Mouse (Mus musculus) embryonic facial prominence, embryonic 14.5 days (tissue): ENCODE data around the gene Nfya. TPM values are rescaled to one million over a fixed set of nuclear protein-coding genes. Genes with fewer than 3 reads are reported as not detected.

Source experiments
- ATAC-seq: fragments of 200-750 bp; cut with Nextera tagmentation; 2 replicates; pipeline ENCODE4 v1.8.0; 2017; ENCODE audit warnings: low read depth, moderate number of reproducible peaks, moderate TSS enrichment
- DNase-seq: peaks from one replicate; pipeline ENCODE4 v3.0.0-alpha.2; 2015; ENCODE audit warnings: low spot score
- H3K27ac ChIP-seq: fragments of 300-500 bp; sonication (generic); replicated peaks from 2 replicates; pipeline ENCODE4 v1.5.1; 2014; ENCODE audit warnings: low read depth, mild to moderate bottlenecking, low read length, moderate library complexity
- H3K27me3 ChIP-seq: fragments of 300-500 bp; sonication (generic); replicated peaks from 2 replicates; pipeline ENCODE4 v1.6.1; 2014; ENCODE audit warnings: low read length; ENCODE audit not compliant: control insufficient read depth, insufficient read depth
- H3K36me3 ChIP-seq: fragments of 300-500 bp; sonication (generic); 2 replicates; pipeline ENCODE4 v1.6.1; 2014; ENCODE audit warnings: low read length, mixed read lengths; ENCODE audit not compliant: control insufficient read depth, insufficient read depth
- H3K4me1 ChIP-seq: fragments of 300-500 bp; sonication (generic); 2 replicates; pipeline ENCODE4 v1.6.1; 2014; ENCODE audit warnings: antibody characterized with exemption, low read length; ENCODE audit not compliant: control insufficient read depth, insufficient read depth
- H3K4me2 ChIP-seq: fragments of 300-500 bp; sonication (generic); 2 replicates; pipeline ENCODE4 v1.6.1; 2014; ENCODE audit warnings: low read depth, mild to moderate bottlenecking, low read length, moderate library complexity, mixed read lengths
- H3K4me3 ChIP-seq: fragments of 300-500 bp; sonication (generic); 2 replicates; pipeline ENCODE4 v1.5.1; 2014; ENCODE audit warnings: low read depth, mild to moderate bottlenecking, low read length
- H3K9ac ChIP-seq: fragments of 300-500 bp; sonication (generic); 2 replicates; pipeline ENCODE4 v1.6.1; 2014; ENCODE audit warnings: low read depth, mild to moderate bottlenecking, low read length, moderate library complexity, mixed read lengths
- H3K9me3 ChIP-seq: fragments of 300-500 bp; sonication (generic); 2 replicates; pipeline ENCODE4 v1.6.1; 2016; ENCODE audit warnings: low read length; ENCODE audit not compliant: control insufficient read depth
- WGBS: fragments of 180-500 bp; shearing (Covaris S2); extraction: QIAGEN DNeasy Blood & Tissue Kit; methylation state at CpG from one replicate; pipeline ENCODE4 v1.1.7; 2014; 5-methylcytosine and 5-hydroxymethylcytosine counted together
- polyA plus RNA-seq: library from polyadenylated mRNA; unstranded; fragments of >200 nt; fragmentation: Nextera tagmentation; extraction: Ambion mirVana; gene quantifications from 2 replicates; pipeline ENCODE4 v1.2.1, GENCODE M21; 2014

Gene Nfya
- polyA plus RNA-seq, 1 experiment from 2014 or later, result 16.2 TPM

- WGBS, result 96% methylated on average over 3 of the region's 3 CpGs
- ATAC-seq, result no peak
- H3K9ac ChIP-seq, result no peak overlapping the region
These were observed 17.1 kb downstream of the Nfya start for GRCm38 (mm10) chr17:48392616-48393015.

GRCm38 (mm10) chr17:48391446-48391845, 18.3 kb downstream of the Nfya start:
- no peaks in the 10 kb centered on the region for H3K27me3 ChIP-seq
- ATAC-seq, result no peak
- H3K4me1 ChIP-seq, result no peaks in the 10 kb centered on the region
- H3K4me3 ChIP-seq, result no peak overlapping the region
- no peak overlapping the region for H3K27ac ChIP-seq
- 88% methylated on average over 5 of the region's 5 CpGs for WGBS
- no peak for DNase-seq
- H3K9ac ChIP-seq, result no peak overlapping the region
- H3K36me3 ChIP-seq, result peaks cover 99% of the 10 kb centered on the region
- no peaks in the 10 kb centered on the region for H3K9me3 ChIP-seq
- no peak overlapping the region for H3K4me2 ChIP-seq

More at GRCm38 (mm10) chr17:48392616-48393015, 17.1 kb downstream of the Nfya start:
- H3K9me3 ChIP-seq, result no peaks in the 10 kb centered on the region
- H3K4me1 ChIP-seq, result no peaks in the 10 kb centered on the region
- peaks cover 95% of the 10 kb centered on the region for H3K36me3 ChIP-seq
- H3K4me2 ChIP-seq, result no peak overlapping the region
- H3K27me3 ChIP-seq, result no peaks in the 10 kb centered on the region
- H3K27ac ChIP-seq, result no peak overlapping the region
- no peak overlapping the region for H3K4me3 ChIP-seq
- no peak for DNase-seq

GRCm38 (mm10) chr17:48389442-48389841, 20.3 kb downstream of the Nfya start:
- 91% methylated on average over 5 of the region's 5 CpGs for WGBS
- no peak overlapping the region for H3K27ac ChIP-seq
- H3K4me3 ChIP-seq, result no peak overlapping the region
- no peak overlapping the region for H3K4me2 ChIP-seq
- no peak overlapping the region for H3K9ac ChIP-seq
- no peak for ATAC-seq
- H3K4me1 ChIP-seq, result no peaks in the 10 kb centered on the region
- H3K27me3 ChIP-seq, result no peaks in the 10 kb centered on the region
- peaks cover 87% of the 10 kb centered on the region for H3K36me3 ChIP-seq
- no peaks in the 10 kb centered on the region for H3K9me3 ChIP-seq
- no peak for DNase-seq

GRCm38 (mm10) chr17:48388666-48389065, 21.0 kb downstream of the Nfya start:
- Histone ChIP-seq H3K36me3 (peaks cover 79% of the 10 kb centered on the region), H3K4me2 (no peak overlapping the region), H3K27ac (no peak overlapping the region), H3K9me3 (no peaks in the 10 kb centered on the region), H3K9ac (no peak overlapping the region), H3K4me1 (no peaks in the 10 kb centered on the region), H3K27me3 (no peaks in the 10 kb centered on the region), H3K4me3 (no peak overlapping the region)
- ATAC-seq (no peak), DNase-seq (no peak)
- 93% methylated on average over 2 of the region's 2 CpGs for WGBS

- H3K4me2 ChIP-seq, result no peak overlapping the region
- ATAC-seq, result no peak
- no peak overlapping the region for H3K27ac ChIP-seq
- 67% methylated on average over 2 of the region's 2 CpGs for WGBS
- no peak for DNase-seq
- no peaks in the 10 kb centered on the region for H3K4me1 ChIP-seq
- H3K9ac ChIP-seq, result no peak overlapping the region
- H3K36me3 ChIP-seq, result peaks cover 51% of the 10 kb centered on the region
- no peaks in the 10 kb centered on the region for H3K27me3 ChIP-seq
- no peaks in the 10 kb centered on the region for H3K9me3 ChIP-seq
- H3K4me3 ChIP-seq, result no peak overlapping the region
These were observed 23.8 kb downstream of the Nfya start for GRCm38 (mm10) chr17:48385786-48386461.

GRCm38 (mm10) chr17:48379050-48379449, 30.7 kb downstream of the Nfya start:
- DNase-seq (no peak), ATAC-seq (no peak)
- Histone ChIP-seq H3K27me3 (no peaks in the 10 kb centered on the region), H3K27ac (no peak overlapping the region), H3K36me3 (no peaks in the 10 kb centered on the region), H3K9ac (no peak overlapping the region), H3K9me3 (0 out of 2 replicates have a peak, but pooled peaks cover 3% of the 10 kb centered on the region), H3K4me1 (no peaks in the 10 kb centered on the region), H3K4me3 (no peak overlapping the region), H3K4me2 (no peak overlapping the region)

- Histone ChIP-seq H3K9ac (no peak overlapping the region), H3K36me3 (no peaks in the 10 kb centered on the region), H3K9me3 (0 out of 2 replicates have a peak, but pooled peaks cover 3% of the 10 kb centered on the region), H3K4me1 (no peaks in the 10 kb centered on the region), H3K4me3 (no peak overlapping the region), H3K27me3 (no peaks in the 10 kb centered on the region), H3K27ac (no peak overlapping the region), H3K4me2 (no peak overlapping the region)
- DNase-seq (no peak), ATAC-seq (no peak)
- WGBS, result 83% methylated on average over 1 of the region's 1 CpGs
These were observed 33.6 kb downstream of the Nfya start for GRCm38 (mm10) chr17:48376102-48376501.

GRCm38 (mm10) chr17:48372987-48373386, 36.7 kb downstream of the Nfya start:
- Histone ChIP-seq H3K27ac (no peak overlapping the region), H3K9ac (no peak overlapping the region), H3K4me1 (no peaks in the 10 kb centered on the region), H3K36me3 (no peaks in the 10 kb centered on the region), H3K4me2 (no peak overlapping the region), H3K4me3 (no peak overlapping the region), H3K27me3 (no peaks in the 10 kb centered on the region), H3K9me3 (0 out of 2 replicates have a peak, but pooled peaks cover 3% of the 10 kb centered on the region)
- ATAC-seq (no peak), DNase-seq (no peak)
- 55% methylated on average over 8 of the region's 8 CpGs for WGBS

- Histone ChIP-seq H3K4me3 (no peak overlapping the region), H3K4me2 (no peak overlapping the region), H3K27me3 (no peaks in the 10 kb centered on the region), H3K36me3 (no peaks in the 10 kb centered on the region), H3K27ac (no peak overlapping the region), H3K4me1 (no peaks in the 10 kb centered on the region), H3K9ac (no peak overlapping the region), H3K9me3 (0 out of 2 replicates have a peak, but pooled peaks cover under 1% of the 10 kb centered on the region)
- ATAC-seq, result no peak
- no peak for DNase-seq
These were observed 38.1 kb downstream of the Nfya start for GRCm38 (mm10) chr17:48371621-48372020.
